Mouse (Mus musculus) embryonic stem cell, embryonic (primary cell): Measurements from ENCODE around the gene Nit1.
"Not testable (repeated sequence)": the region's sequence is repeated elsewhere in the genome, so short reads cannot be mapped to it uniquely, and the experiment has no call there.

ENCODE experiments used
- CTCF ChIA-PET, 4 experiments: fragments of 300-600 bp in 2 of 4; fragments of 350-600 bp in 2 of 4; sonication (Branson Sonifier 250); formaldehyde crosslinking; loops; one replicate each; lab custom pipeline; 2022; ENCODE audit warnings: inconsistent platforms in 2 of 4; lab: Charles Lee
- POLR2A ChIA-PET, 4 experiments: fragments of 300-600 bp in 2 of 4; fragments of 350-600 bp in 2 of 4; sonication (Branson Sonifier 250); formaldehyde crosslinking; loops; one replicate each; lab custom pipeline; 2022; ENCODE audit warnings: antibody characterized with exemption in 4 of 4, inconsistent platforms in 1 of 4; lab: Charles Lee

Gene Nit1

GRCm38 (mm10) chr1:171330216-171330560 is 15.3 kb downstream of the Nit1 start:
- CTCF ChIA-PET, result interaction anchor here in 2 of 4 experiments (0.6 to 1.1 kb wide), 2 partner anchors 26 to 171 kb away, joined by 3 to 4 read pairs; no protein-coding TSS in a partner anchor
- POLR2A ChIA-PET, result interaction anchor here in 3 of 4 experiments (0.6 to 4.5 kb wide), 25 partner anchors 8 to 216 kb away, joined by 3 to 34 read pairs (median 4); partner anchors contain the start of genes Nit1 (in 3 of the 3), Pfdn2 (in 3 of the 3), Adamts4 (in 1 of the 3) and B4galt3 (in 1 of the 3)

GRCm38 (mm10) chr1:171329433-171330215 is 15.8 kb downstream of the Nit1 start:
- POLR2A ChIA-PET, result interaction anchor here (0.6 to 4.5 kb wide), 48 partner anchors 8 to 216 kb away, joined by 3 to 34 read pairs (median 5); partner anchors contain the start of genes Nit1 (in 3 of the 4), Pfdn2 (in 3 of the 4), B4galt3 (in 2 of the 4) and F11r (in 2 of the 4)
- CTCF ChIA-PET, result interaction anchor here in 3 of 4 experiments (0.6 to 1.4 kb wide), 5 partner anchors 25 to 165 kb away, joined by 3 to 7 read pairs (median 4); partner anchors contain the start of gene Ppox (in 1 of the 3)

- CTCF ChIA-PET, result interaction anchor here in 2 of 4 experiments (0.7 to 1.4 kb wide), 6 partner anchors 25 to 166 kb away, joined by 3 to 7 read pairs (median 4); partner anchors contain the start of gene Ppox (in 2 of the 2)
- POLR2A ChIA-PET, result interaction anchor here (0.6 to 4.5 kb wide), 62 partner anchors 9 to 187 kb away, joined by 3 to 34 read pairs (median 4); partner anchors contain the start of genes Nit1 (in 4 of the 4), Pfdn2 (in 4 of the 4), B4galt3 (in 3 of the 4) and Ppox (in 3 of the 4)
Measured at GRCm38 (mm10) chr1:171328839-171329432, 16.5 kb downstream of the Nit1 start, which contains the start of gene Dedd. Gene Dedd (plus strand): TSS chr1:171329145.

GRCm38 (mm10) chr1:171328244-171328643 is 17.2 kb downstream of the Nit1 start:
- ChIA-PET POLR2A (interaction anchor here (0.6 to 4.5 kb wide), 58 partner anchors 8 to 197 kb away, joined by 3 to 34 read pairs (median 4); partner anchors contain the start of genes Nit1 (in 4 of the 4), Pfdn2 (in 4 of the 4), Ppox (in 3 of the 4) and Usf1 (in 3 of the 4)), CTCF (interaction anchor here in 3 of 4 experiments (0.6 to 1.4 kb wide), 7 partner anchors 26 to 1619 kb away, joined by 3 to 7 read pairs (median 4); partner anchors contain the start of gene Ppox (in 2 of the 3))

- POLR2A ChIA-PET, result interaction anchor here in 2 of 4 experiments (0.9 to 3.1 kb wide), 9 partner anchors 16 to 176 kb away, joined by 3 to 30 read pairs (median 6); partner anchors contain the start of genes Klhdc9 (in 2 of the 2), Alyref2 (in 1 of the 2), B4galt3 (in 1 of the 2) and Nit1 (in 1 of the 2)
- CTCF ChIA-PET, result not testable (repeated sequence)
Measured at GRCm38 (mm10) chr1:171326588-171326987, 18.9 kb downstream of the Nit1 start.

- ChIA-PET CTCF (interaction anchor here in 2 of 4 experiments (0.5 to 4.9 kb wide), 3 partner anchors 32 to 176 kb away, joined by 3 to 67 read pairs (median 3); partner anchors contain the start of gene Klhdc9 (in 1 of the 2)), POLR2A (interaction anchor here in 2 of 4 experiments (0.8 to 3.1 kb wide), 14 partner anchors 9 to 176 kb away, joined by 3 to 20 read pairs (median 4); partner anchors contain the start of genes B4galt3 (in 2 of the 2), Nit1 (in 2 of the 2), Pfdn2 (in 2 of the 2) and Klhdc9 (in 1 of the 2))
Measured at GRCm38 (mm10) chr1:171325571-171325970, 19.9 kb downstream of the Nit1 start.

GRCm38 (mm10) chr1:171322012-171322411 is 23.4 kb downstream of the Nit1 start:
- ChIA-PET CTCF (interaction anchor here (0.5 to 4.9 kb wide), 43 partner anchors 11 to 807 kb away, joined by 3 to 67 read pairs (median 4); partner anchors contain the start of genes Klhdc9 (in 2 of the 4), Nit1 (in 2 of the 4), Pfdn2 (in 2 of the 4) and Ppox (in 2 of the 4)), POLR2A (interaction anchor here (0.6 to 5.1 kb wide), 60 partner anchors 9 to 181 kb away, joined by 3 to 72 read pairs (median 4); partner anchors contain the start of genes Klhdc9 (in 3 of the 4), Nit1 (in 3 of the 4), Pfdn2 (in 3 of the 4) and Alyref2 (in 2 of the 4))

GRCm38 (mm10) chr1:171321415-171321814 is 24.0 kb downstream of the Nit1 start:
- POLR2A ChIA-PET, result interaction anchor here (0.6 to 5.1 kb wide), 47 partner anchors 9 to 181 kb away, joined by 3 to 72 read pairs (median 5); partner anchors contain the start of genes Klhdc9 (in 3 of the 4), Nit1 (in 3 of the 4), Pfdn2 (in 3 of the 4) and Alyref2 (in 2 of the 4)
- CTCF ChIA-PET, result interaction anchor here (0.6 to 4.9 kb wide), 34 partner anchors 14 to 247 kb away, joined by 3 to 67 read pairs (median 4); partner anchors contain the start of genes Klhdc9 (in 2 of the 4), Nit1 (in 2 of the 4), Pfdn2 (in 2 of the 4) and Ppox (in 2 of the 4)

GRCm38 (mm10) chr1:171320151-171320550 is 25.3 kb downstream of the Nit1 start:
- CTCF ChIA-PET, result interaction anchor here in 1 of 4 experiments (0.8 to 2.2 kb wide), 8 partner anchors 14 to 244 kb away, joined by 3 to 9 read pairs (median 4); partner anchors contain the start of genes Klhdc9 and Ppox
- POLR2A ChIA-PET, result interaction anchor here (0.6 to 5.1 kb wide), 46 partner anchors 8 to 425 kb away, joined by 3 to 72 read pairs (median 4); partner anchors contain the start of genes Dedd (in 3 of the 4), Nit1 (in 3 of the 4), Pfdn2 (in 3 of the 4) and Klhdc9 (in 2 of the 4)

GRCm38 (mm10) chr1:171319748-171320147 is 25.7 kb downstream of the Nit1 start:
- ChIA-PET CTCF (interaction anchor here in 1 of 4 experiments (0.8 to 2.2 kb wide), 8 partner anchors 15 to 244 kb away, joined by 3 to 9 read pairs (median 4); partner anchors contain the start of genes Klhdc9 and Ppox), POLR2A (interaction anchor here (0.6 to 5.1 kb wide), 48 partner anchors 9 to 424 kb away, joined by 3 to 72 read pairs (median 4); partner anchors contain the start of genes Dedd (in 3 of the 4), Nit1 (in 3 of the 4), Pfdn2 (in 3 of the 4) and Klhdc9 (in 2 of the 4))

GRCm38 (mm10) chr1:171309321-171309720 is 36.1 kb downstream of the Nit1 start:
- ChIA-PET CTCF (interaction anchor here in 2 of 4 experiments (0.7 to 1.9 kb wide), 4 partner anchors 10 to 89 kb away, joined by 3 to 7 read pairs (median 4); partner anchors contain the start of gene Ppox (in 1 of the 2)), POLR2A (interaction anchor here in 3 of 4 experiments (0.7 to 3.2 kb wide), 15 partner anchors 10 to 193 kb away, joined by 3 to 15 read pairs (median 5); partner anchors contain the start of genes Nit1 (in 1 of the 3), Pfdn2 (in 1 of the 3), Ppox (in 1 of the 3) and Ufc1 (in 1 of the 3))

GRCm38 (mm10) chr1:171306157-171306556 is 39.3 kb downstream of the Nit1 start:
- CTCF ChIA-PET, result not testable (repeated sequence)
- POLR2A ChIA-PET, result interaction anchor here in 3 of 4 experiments (0.6 to 2.6 kb wide), 10 partner anchors 9 to 195 kb away, joined by 3 to 7 read pairs (median 4); partner anchors contain the start of genes Fcer1g (in 1 of the 3), Ppox (in 1 of the 3) and Ufc1 (in 1 of the 3)

- CTCF ChIA-PET, result interaction anchor here in 1 of 4 experiments (1.0 kb wide), 1 partner anchor 17 kb away, joined by 3 read pairs; the partner anchor contains the start of gene Ppox
Measured at GRCm38 (mm10) chr1:171298226-171298625, 47.2 kb downstream of the Nit1 start.

GRCm38 (mm10) chr1:171295063-171295402 is 50.4 kb downstream of the Nit1 start:
- ChIA-PET CTCF (interaction anchor here in 1 of 4 experiments (1.0 to 1.5 kb wide), 2 partner anchors 14 to 25 kb away, joined by 3 to 8 read pairs; partner anchors contain the start of genes B4galt3 and Ppox), POLR2A (interaction anchor here (0.6 to 2.6 kb wide), 26 partner anchors 10 to 404 kb away, joined by 3 to 12 read pairs (median 5); partner anchors contain the start of genes Ppox (in 3 of the 4), Dedd (in 2 of the 4), B4galt3 (in 1 of the 4) and Klhdc9 (in 1 of the 4))

More at GRCm38 (mm10) chr1:171298226-171298625, 47.2 kb downstream of the Nit1 start:
- POLR2A ChIA-PET, result interaction anchor here in 2 of 4 experiments (0.5 to 1.4 kb wide), 8 partner anchors 11 to 54 kb away, joined by 3 to 4 read pairs (median 4); partner anchors contain the start of genes Ppox (in 1 of the 2) and Usp21 (in 1 of the 2)
